Mouse (Mus musculus) erythroblast, embryonic 14.5 days (primary cell): ENCODE results near the gene Pitpnm1.

Source experiments
- GATA1 ChIP-seq: IDR thresholded peaks from 2 replicates; pipeline ENCODE4 v1.6.1; 2012; ENCODE audit warnings: low read length, inconsistent platforms, mixed read lengths
- TAL1 ChIP-seq: IDR thresholded peaks from 3 replicates; pipeline ENCODE4 v1.6.1; 2012; ENCODE audit warnings: low read length, inconsistent platforms, mixed read lengths

- TF ChIP-seq TAL1 (no peak), GATA1 (no peak)
Observed at GRCm38 (mm10) chr19:4156073-4156579, 56.3 kb downstream of the Pitpnm1 start.
